Mouse (Mus musculus): ENCODE results near the gene Mamdc4.

DNA sequence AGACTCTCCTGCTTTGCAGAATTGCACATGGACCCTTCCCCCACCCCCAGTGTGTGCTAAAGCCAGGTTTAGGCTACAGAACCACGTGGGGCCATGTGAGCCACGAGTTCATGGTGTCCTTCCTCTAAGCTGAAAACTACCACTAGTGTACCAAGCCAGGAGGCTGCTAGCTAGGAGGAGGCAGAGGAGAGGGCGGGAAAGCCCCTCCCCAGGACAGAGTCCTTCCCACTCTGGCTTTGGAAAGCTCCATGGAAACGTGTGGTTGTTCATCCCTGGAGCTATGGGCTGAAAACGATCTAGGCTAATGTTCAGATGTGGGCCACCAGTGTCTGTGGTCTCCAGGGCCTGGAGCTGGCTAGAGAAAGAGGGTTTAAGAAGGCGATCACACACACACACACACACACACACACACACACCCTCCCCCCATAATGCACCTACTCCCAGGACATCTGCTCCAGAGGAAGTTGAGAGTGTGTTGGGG lies 6.0 kb upstream of the Mamdc4 start:
- no peak for TF ChIP-seq CTCF (IDR thresholded peaks at IDR 0.05; ENCODE audit: control insufficient read depth, insufficient read depth, low read length)
- TF ChIP-seq POLR2A (IDR thresholded peaks at IDR 0.05; ENCODE audit: borderline replicate concordance, control insufficient read depth, low read depth, low read length), result no peak
